Mouse (Mus musculus): ENCODE measurements around the gene Ptpn12.

DNA sequence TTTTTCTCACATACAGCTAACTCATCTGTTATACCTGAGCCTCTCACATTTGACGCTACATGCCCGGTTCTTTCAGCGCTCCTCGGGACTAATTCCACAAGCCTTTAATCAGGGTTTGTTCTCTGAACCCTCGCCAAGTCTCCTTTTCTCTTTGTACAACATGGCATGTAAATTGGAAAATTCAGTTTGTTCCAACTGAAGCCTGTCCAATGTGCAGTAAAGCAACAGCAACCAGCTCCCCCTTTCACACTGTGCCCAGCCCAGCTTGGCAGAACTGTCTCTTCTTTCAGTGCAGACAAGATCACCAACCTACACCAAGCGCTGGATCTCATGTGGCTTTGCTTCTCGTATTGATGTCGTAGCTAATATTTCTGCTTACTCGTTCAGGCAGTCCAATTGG is 92.4 kb downstream of the Ptpn12 start:
- TF ChIP-seq EP300 (IDR thresholded peaks at IDR 0.05; ENCODE audit: low read depth), result no peak
- no peak for TF ChIP-seq CTCF (IDR thresholded peaks at IDR 0.05; ENCODE audit: low read depth)

Data from heart, postnatal 0 days (tissue).